Mouse (Mus musculus) G1E (cell line): ENCODE data around the gene Ralgps1.

Experiments used
- CTCF ChIP-seq: IDR thresholded peaks from 2 replicates; pipeline ENCODE4 v1.5.1; 2012; ENCODE audit warnings: low read depth, low read length, inconsistent platforms, mixed read lengths
- GATA1 ChIP-seq: IDR thresholded peaks from 2 replicates; pipeline ENCODE4 v1.6.1; 2012; ENCODE audit warnings: borderline replicate concordance, low read length, inconsistent platforms, mixed read lengths
- POLR2AphosphoS5 ChIP-seq: IDR thresholded peaks from 2 replicates; pipeline ENCODE4 v1.6.1; 2012; ENCODE audit warnings: low read depth, low read length, inconsistent platforms; ENCODE audit not compliant: insufficient replicate concordance
- TAL1 ChIP-seq: conservative IDR thresholded peaks from 2 replicates; pipeline ENCODE4 v1.6.1; 2012; ENCODE audit warnings: low read depth, low read length, inconsistent platforms, mixed read lengths

- TF ChIP-seq CTCF: no peak
- no peak for TF ChIP-seq POLR2AphosphoS5
- no peak for TF ChIP-seq GATA1
- no peak for TF ChIP-seq TAL1
These were observed 206.6 kb downstream of the Ralgps1 start for GRCm38 (mm10) chr2:33164646-33165045.
